Mouse (Mus musculus) G1E (cell line): ENCODE results near the gene Fmr1. TPM values are rescaled to one million over a fixed set of nuclear protein-coding genes. Genes with fewer than 3 reads are reported as not detected.

Experiments
- ATAC-seq: 2 replicates; pipeline ENCODE4 v1.8.0; 2016; ENCODE audit warnings: mild to moderate bottlenecking; ENCODE audit not compliant: insufficient number of reproducible peaks, poor library complexity, low FRiP score, severe bottlenecking; ENCODE audit errors: extremely low read depth
- DNase-seq: peaks from one replicate; pipeline ENCODE4 v3.0.0; 2012; ENCODE audit warnings: low spot score
- H3K27me3 ChIP-seq: 2 replicates; pipeline ENCODE4 v1.6.1; 2012; ENCODE audit warnings: mild to moderate bottlenecking, low read length, inconsistent platforms; ENCODE audit not compliant: insufficient read depth
- H3K36me3 ChIP-seq: replicated peaks from 2 replicates; pipeline ENCODE3; 2012; ENCODE audit warnings: mild to moderate bottlenecking, inconsistent platforms
- H3K4me1 ChIP-seq: 2 replicates; pipeline ENCODE4 v1.6.1; 2012; ENCODE audit warnings: low read depth, low read length, inconsistent platforms, mixed read lengths; ENCODE audit not compliant: insufficient read depth
- H3K4me3 ChIP-seq: 2 replicates; pipeline ENCODE4 v1.5.1; 2012; ENCODE audit warnings: low read depth, mild to moderate bottlenecking, inconsistent platforms, low read length, moderate library complexity, mixed read lengths
- H3K9me3 ChIP-seq: replicated peaks from 2 replicates; pipeline ENCODE4 v1.6.1; 2012; ENCODE audit warnings: inconsistent platforms
- CTCF ChIP-seq: IDR thresholded peaks from 2 replicates; pipeline ENCODE4 v1.5.1; 2012; ENCODE audit warnings: low read depth, low read length, inconsistent platforms, mixed read lengths
- GATA1 ChIP-seq: IDR thresholded peaks from 2 replicates; pipeline ENCODE4 v1.6.1; 2012; ENCODE audit warnings: borderline replicate concordance, low read length, inconsistent platforms, mixed read lengths
- GATA2 ChIP-seq: IDR thresholded peaks from 2 replicates; pipeline ENCODE4 v1.6.1; 2012; ENCODE audit warnings: low read depth, low read length, inconsistent platforms, borderline replicate concordance
- POLR2AphosphoS5 ChIP-seq: IDR thresholded peaks from 2 replicates; pipeline ENCODE4 v1.6.1; 2012; ENCODE audit warnings: low read depth, low read length, inconsistent platforms; ENCODE audit not compliant: insufficient replicate concordance
- TAL1 ChIP-seq: conservative IDR thresholded peaks from 2 replicates; pipeline ENCODE4 v1.6.1; 2012; ENCODE audit warnings: low read depth, low read length, inconsistent platforms, mixed read lengths
- polyA plus RNA-seq: library from polyadenylated mRNA; stranded (reverse); fragments of >175 nt; gene quantifications from 2 replicates; pipeline ENCODE4 v1.2.3, GENCODE M21; 2012
- total RNA-seq, 2 experiments: library from RNA; stranded (forward) in 1 of 2; stranded (reverse) in 1 of 2; fragments of 200-1000 nt in 1 of 2; fragments of >200 nt in 1 of 2; fragmentation: Nextera tagmentation in 1 of 2; gene quantifications; 2 replicates each; pipeline ENCODE4 v1.2.3; 2014 to 2017

Fmr1 gene
- total and polyA plus RNA-seq, 3 experiments, result 18.7 to 92.1 (median 79.1) TPM

DNA sequence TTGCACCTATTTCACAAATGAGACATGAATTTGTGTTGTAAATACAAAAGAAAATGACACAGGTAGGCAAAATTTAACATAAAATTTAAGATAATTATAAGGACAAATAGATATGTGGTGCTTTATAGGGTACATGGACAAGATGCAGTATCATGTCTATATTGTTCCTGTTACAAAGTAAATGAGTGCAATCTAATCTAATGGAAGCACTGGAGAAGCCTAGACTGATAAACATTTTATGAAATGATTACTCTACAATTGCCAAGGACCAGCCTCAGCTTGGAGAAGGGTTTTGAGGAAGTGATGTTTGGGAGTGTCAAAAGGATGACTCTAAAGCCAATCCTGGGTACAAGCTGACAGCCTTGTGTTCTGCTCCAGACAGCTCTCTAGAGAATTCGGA lies 58.6 kb downstream of the Fmr1 start:
- Histone ChIP-seq H3K36me3 (no peaks in the 10 kb centered on the region), H3K9me3 (no peaks in the 10 kb centered on the region), H3K4me1 (no peaks in the 10 kb centered on the region), H3K4me3 (no peak overlapping the region), H3K27me3 (no peaks in the 10 kb centered on the region)
- DNase-seq (no peak), ATAC-seq (no peak)
- TF ChIP-seq GATA1, result no peak
- TF ChIP-seq GATA2, result no peak
- no peak for TF ChIP-seq POLR2AphosphoS5
- no peak for TF ChIP-seq CTCF
- no peak for TF ChIP-seq TAL1

DNA sequence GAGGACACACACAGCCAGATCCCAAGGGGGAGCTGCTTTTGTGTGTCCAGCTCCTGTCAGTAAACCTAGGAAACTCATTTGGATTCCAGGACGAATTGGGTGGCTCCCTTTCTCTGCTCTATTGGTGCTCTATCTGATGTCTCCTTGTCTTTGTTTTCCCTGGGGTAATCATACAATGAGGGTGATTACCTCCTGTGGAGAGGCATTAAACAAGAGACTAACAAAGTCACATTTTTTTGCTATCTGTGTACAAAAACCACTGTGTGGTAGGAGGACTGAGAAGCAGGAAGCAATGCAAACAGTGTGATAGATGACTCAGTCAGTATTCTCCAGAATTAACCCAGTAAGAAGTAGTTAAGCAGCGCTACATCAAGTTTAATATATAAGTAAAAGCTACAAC lies 61.7 kb downstream of the Fmr1 start:
- Histone ChIP-seq H3K36me3 (no peaks in the 10 kb centered on the region), H3K27me3 (no peaks in the 10 kb centered on the region), H3K4me1 (no peaks in the 10 kb centered on the region), H3K4me3 (no peak overlapping the region), H3K9me3 (no peaks in the 10 kb centered on the region)
- TF ChIP-seq POLR2AphosphoS5, result no peak
- no peak for TF ChIP-seq TAL1
- TF ChIP-seq CTCF, result no peak
- TF ChIP-seq GATA2, result no peak
- TF ChIP-seq GATA1, result no peak
- DNase-seq (no peak), ATAC-seq (no peak)

DNA sequence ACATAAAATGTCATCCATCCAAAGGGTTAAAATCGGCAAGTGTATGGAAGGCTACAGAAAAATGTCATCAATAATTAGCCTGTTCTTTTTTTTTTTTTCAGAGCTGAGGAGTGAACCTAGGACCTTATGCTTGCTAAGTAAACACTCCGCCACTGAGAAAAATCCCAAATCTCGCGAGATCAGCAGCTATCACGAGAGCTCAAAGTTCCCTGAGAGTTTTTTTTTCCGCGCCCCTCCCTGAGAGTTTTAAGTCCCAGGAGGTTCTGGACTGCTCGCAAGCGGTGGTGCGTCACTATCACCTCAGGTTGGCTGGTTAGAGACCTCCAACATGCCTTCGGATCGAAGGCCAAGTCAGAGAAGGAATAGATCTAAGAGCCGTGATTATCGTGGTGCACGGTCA lies 83.3 kb downstream of the Fmr1 start, which contains the start of gene Fmr1nb:
TSS of gene Fmr1nb (plus strand) at position 234 of the 400 bp plus-strand sequence.
- Histone ChIP-seq H3K4me3 (no peak within 1 kb of the TSS), H3K9me3 (no peaks in the 10 kb centered on the region), H3K36me3 (no peaks in the 10 kb centered on the region), H3K27me3 (no peaks in the 10 kb centered on the region), H3K4me1 (no peaks in the 10 kb centered on the region)
- ATAC-seq, result no peak
- no peak for TF ChIP-seq CTCF
- TF ChIP-seq GATA2, result no peak
- TF ChIP-seq POLR2AphosphoS5, result no peak
- no peak for TF ChIP-seq GATA1
- TF ChIP-seq TAL1, result no peak
- no peak for DNase-seq

Other genes with a start within 250 kb of the Fmr1 start
- not detected in 2 replicates for gene Fmr1nb, start 83.3 kb downstream of the Fmr1 start, total RNA-seq (2014; fragmentation: Nextera tagmentation)
- not detected in 2 replicates for gene Fmr1nb, start 83.3 kb downstream of the Fmr1 start, total RNA-seq (2017)
- gene Fmr1nb, start 83.3 kb downstream of the Fmr1 start, polyA plus RNA-seq, result not detected in 2 replicates
- gene Gm14698, start 142.6 kb downstream of the Fmr1 start, total RNA-seq (2014; fragmentation: Nextera tagmentation), result 10.8 and 11.6 TPM in 2 replicates
- 3.8 and 5.3 TPM in 2 replicates for gene Gm14698, start 142.6 kb downstream of the Fmr1 start, total RNA-seq (2017)
- 0.59 and 1.1 TPM in 2 replicates for gene Gm14698, start 142.6 kb downstream of the Fmr1 start, polyA plus RNA-seq
- not detected in 2 replicates for gene Gm6812, start 214.5 kb downstream of the Fmr1 start, total RNA-seq (2014; fragmentation: Nextera tagmentation)
- gene Gm6812, start 214.5 kb downstream of the Fmr1 start, total RNA-seq (2017), result not detected in 2 replicates
- gene Gm6812, start 214.5 kb downstream of the Fmr1 start, polyA plus RNA-seq, result not detected in 2 replicates